Comparison of ENCODE assay signal across 8 mouse cellular contexts in the genomic region with DNA sequence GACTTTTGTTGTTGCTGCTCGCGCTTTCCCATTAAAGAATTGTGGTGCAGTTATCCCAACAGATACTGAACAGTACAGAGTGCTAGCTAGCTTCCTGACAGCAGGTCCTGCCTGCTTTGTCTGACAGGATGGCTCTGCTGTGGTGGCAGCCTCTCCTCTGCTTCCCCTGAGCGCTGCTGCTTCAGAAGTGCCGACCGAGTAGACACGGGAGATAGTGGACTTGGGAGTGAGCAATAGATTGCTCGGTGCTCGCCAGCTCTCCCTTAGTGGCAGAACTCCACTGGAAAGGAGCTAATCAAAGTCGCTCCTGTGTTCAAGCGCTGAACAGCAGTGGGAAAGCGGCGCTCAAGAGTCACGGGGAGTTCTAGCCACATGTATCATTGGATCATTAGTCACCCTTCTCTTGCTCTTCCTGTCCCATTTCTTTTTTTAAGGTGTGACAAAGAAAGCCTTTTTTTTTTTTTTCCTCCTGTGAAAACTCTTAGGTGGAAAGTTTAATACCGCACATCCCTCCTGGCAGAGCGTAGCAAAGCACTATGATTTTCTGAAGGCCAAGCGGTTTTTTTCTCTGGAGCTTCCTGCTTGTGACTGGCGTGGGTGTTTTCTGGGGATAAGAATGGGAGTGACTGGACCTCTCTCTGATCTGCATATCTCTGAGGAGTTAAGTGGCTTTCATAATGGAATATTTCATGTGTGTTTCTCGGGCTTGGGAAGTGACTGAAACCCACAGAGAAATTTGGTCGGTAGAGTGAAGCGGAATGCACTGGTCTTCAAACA. TPM values are rescaled to one million over a fixed set of nuclear protein-coding genes. Genes with fewer than 3 reads are reported as not detected.
DNase-seq lines count a peak whose midpoint lies in the region; ATAC-seq and TF ChIP-seq lines count a peak whose summit lies in the region.

No protein-coding gene starts in this region.

- no peak overlapping the region for H3K27ac ChIP-seq in cerebellum, adult 2 months (ENCODE audit: insufficient read depth, low read length)
- no peak overlapping the region; the same call in 1 of the 2 replicates for H3K27ac ChIP-seq in testis, adult 2 months (ENCODE audit: control insufficient read depth, insufficient read depth, low read depth, low read length)
- H3K27ac ChIP-seq in intestine, embryonic 16.5 days (ENCODE audit: low read length): no peak overlapping the region

- ATAC-seq in intestine, embryonic 16.5 days: no peak
- ATAC-seq in CD4-positive, CD25-positive, alpha-beta regulatory T cell, adult 4 months: no peak

- no peak for TF ChIP-seq CTCF in cerebellum, adult 2 months (IDR thresholded peaks at IDR 0.05; ENCODE audit: borderline replicate concordance, insufficient read depth, low read depth, low read length)
- TF ChIP-seq CTCF in testis, adult 2 months (IDR thresholded peaks at IDR 0.05; ENCODE audit: control insufficient read depth, insufficient read depth, insufficient replicate concordance, low read depth, low read length): no peak

- peak overlapping the region; percentile 2 for H3K4me3 ChIP-seq in cerebellum, adult 2 months (replicated peaks; ENCODE audit: insufficient read depth, low read depth, low read length)
- H3K4me3 ChIP-seq in testis, adult 2 months (ENCODE audit: control insufficient read depth, low read depth, low read length): peak overlapping the region; percentile 7
- no peak overlapping the region for H3K4me3 ChIP-seq in intestine, embryonic 16.5 days (ENCODE audit: low read length)

- no peaks in the 10 kb centered on the region for H3K9me3 ChIP-seq in intestine, embryonic 16.5 days (ENCODE audit: control insufficient read depth, low read length)

- no peaks in the 10 kb centered on the region for H3K36me3 ChIP-seq in testis, adult 2 months (ENCODE audit: control insufficient read depth, insufficient read depth, low read length)
- no peaks in the 10 kb centered on the region for H3K36me3 ChIP-seq in intestine, embryonic 16.5 days (ENCODE audit: control insufficient read depth, insufficient read depth, low read length)

- TF ChIP-seq POLR2A in cerebellum, adult 2 months (IDR thresholded peaks at IDR 0.05; ENCODE audit: borderline replicate concordance, insufficient read depth, low read length): no peak
- TF ChIP-seq POLR2A in testis, adult 2 months (IDR thresholded peaks at IDR 0.05; ENCODE audit: control insufficient read depth, low read depth, low read length): no peak

- no peak overlapping the region for H3K9ac ChIP-seq in intestine, embryonic 16.5 days (ENCODE audit: low read depth, low read length)

- no peaks in the 10 kb centered on the region for H3K27me3 ChIP-seq in cerebellum, adult 2 months (ENCODE audit: control insufficient read depth, insufficient read depth, low read length)
- no peaks in the 10 kb centered on the region for H3K27me3 ChIP-seq in testis, adult 2 months (ENCODE audit: control insufficient read depth, insufficient read depth, low read length)
- H3K27me3 ChIP-seq in intestine, embryonic 16.5 days (replicated peaks; ENCODE audit: control insufficient read depth, insufficient read depth, low read length): no peaks in the 10 kb centered on the region

- H3K4me1 ChIP-seq in cerebellum, adult 2 months (ENCODE audit: control insufficient read depth, insufficient read depth, low read length): no peaks in the 10 kb centered on the region
- H3K4me1 ChIP-seq in testis, adult 2 months (ENCODE audit: control insufficient read depth, insufficient read depth, low read length): peaks cover 2% of the 10 kb centered on the region; the same call in 1 of the 2 replicates
- H3K4me1 ChIP-seq in intestine, embryonic 16.5 days (ENCODE audit: control insufficient read depth, insufficient read depth, low read length): peaks cover 3% of the 10 kb centered on the region; the same call in 1 of the 2 replicates

- 60% methylated on average over 20 of the region's 20 CpGs for WGBS in cerebellum, adult 2 months
- WGBS in intestine, embryonic 16.5 days: 57% methylated on average over 20 of the region's 20 CpGs

- peak overlapping the region; percentile 11; the same call in 1 of the 2 replicates for H3K4me2 ChIP-seq in intestine, embryonic 16.5 days (ENCODE audit: low read depth, low read length)

- DNase-seq in cerebellum, adult 2 months: peak in 1 of 2 experiments; percentile 15
- no peak for DNase-seq in cerebellum, postnatal 25 days
- DNase-seq in testis, postnatal 14 days (ENCODE audit: low spot score): no peak
- DNase-seq in lung, postnatal 14 days: peak; percentile 2
- no peak for DNase-seq in urinary bladder, postnatal 14 days (ENCODE audit: low spot score)

RNA-seq across cellular contexts. Expression of a gene that starts 42.8 kb away (rescaled TPM):
- 10.7 and 11.6 TPM in 2 replicates for polyA plus RNA-seq in cerebellum, adult 2 months (2012; rRNA removed)
- polyA plus RNA-seq in testis, adult 2 months (2012; rRNA removed): 45.3 and 46.4 TPM in 2 replicates
- 12.7 and 13.0 TPM in 2 replicates for polyA plus RNA-seq in intestine, embryonic 16.5 days (2015; fragmentation: Nextera tagmentation; extraction: Ambion mirVana)
- polyA plus RNA-seq in CD4-positive, CD25-positive, alpha-beta regulatory T cell, adult 4 months (2017; shearing (Covaris generic)): 10 to 100 TPM; 15.5 to 29.8 TPM
